Mouse (Mus musculus) MEL-GATA-1-ER (cell line): ENCODE measurements at regions not wholly inside any gene's neighbourhood (a gene's known extent, or its start where the extent isn't known, plus 50 kb on each side); places are given as distances from the start of the nearest gene placed in this dataset.

Source experiments
- DNase-seq: peaks from one replicate; pipeline ENCODE4 v3.0.0-alpha.2; 2012; ENCODE audit warnings: low read depth; ENCODE audit errors: extremely low read depth

- no peak for DNase-seq
Observed at GRCm38 (mm10) chr15:67227456-67228164, 726.9 kb upstream of the Lrrc6 start.

- DNase-seq = no peak
Observed at GRCm38 (mm10) chr15:67226900-67227299, 726.2 kb upstream of the Lrrc6 start.
